Mouse (Mus musculus): ENCODE data around the gene Slc17a7.

DNA sequence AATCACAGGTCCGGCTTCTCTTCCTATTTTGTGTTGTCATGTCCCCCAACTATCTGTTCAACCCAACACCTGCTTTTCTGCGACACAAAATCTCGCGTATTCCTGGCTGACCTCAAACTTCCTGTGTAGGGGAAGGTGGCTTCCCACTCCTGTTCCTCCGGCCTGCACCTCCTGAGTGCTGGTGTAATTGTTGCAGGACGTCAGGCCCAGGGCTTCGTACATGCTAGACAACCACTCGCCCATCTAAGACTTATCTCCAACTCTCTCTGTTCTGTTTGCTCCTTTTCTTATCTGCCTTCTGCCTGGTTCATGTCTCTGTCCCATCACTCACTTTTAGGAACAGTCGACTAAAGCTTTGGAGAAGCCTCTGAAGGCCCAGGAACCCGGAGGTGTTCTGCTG lies 47.3 kb downstream of the Slc17a7 start:
- TF ChIP-seq CTCF (IDR thresholded peaks at IDR 0.05; ENCODE audit: borderline replicate concordance, insufficient read depth, low read depth, low read length), result no peak
- TF ChIP-seq POLR2A (IDR thresholded peaks at IDR 0.05; ENCODE audit: borderline replicate concordance, insufficient read depth, low read length), result no peak
